Mouse (Mus musculus) c-Kit-negative CD71-positive TER-119-positive erythroid progenitor cells, embryonic 14.5 days (primary cell): ENCODE data around the gene Lhfpl4.

Source experiments
- DNase-seq: peaks from one replicate; pipeline ENCODE4 v3.0.0-alpha.2; 2013; ENCODE audit warnings: low read depth, low spot score

Gene Lhfpl4

GRCm38 (mm10) chr6:113169852-113170251 lies 25.3 kb downstream of the Lhfpl4 start:
- no peak for DNase-seq

GRCm38 (mm10) chr6:113168316-113168975 lies 26.7 kb downstream of the Lhfpl4 start:
- DNase-seq = no peak

- DNase-seq = no peak
These were observed 28.4 kb downstream of the Lhfpl4 start for GRCm38 (mm10) chr6:113166661-113167251.

GRCm38 (mm10) chr6:113163513-113163912 lies 31.7 kb downstream of the Lhfpl4 start:
- no peak for DNase-seq

- DNase-seq = no peak
These were observed 33.2 kb downstream of the Lhfpl4 start for GRCm38 (mm10) chr6:113161982-113162381.

- no peak for DNase-seq
These were observed 35.1 kb downstream of the Lhfpl4 start for GRCm38 (mm10) chr6:113160106-113160505.

GRCm38 (mm10) chr6:113156064-113156463 lies 39.1 kb downstream of the Lhfpl4 start:
- no peak for DNase-seq

GRCm38 (mm10) chr6:113154886-113155285 lies 40.3 kb downstream of the Lhfpl4 start:
- no peak for DNase-seq

GRCm38 (mm10) chr6:113154071-113154470 lies 41.1 kb downstream of the Lhfpl4 start:
- no peak for DNase-seq

- DNase-seq = no peak
These were observed 49.9 kb downstream of the Lhfpl4 start for GRCm38 (mm10) chr6:113145249-113145648.

GRCm38 (mm10) chr6:113144764-113145163 lies 50.4 kb downstream of the Lhfpl4 start:
- no peak for DNase-seq

GRCm38 (mm10) chr6:113141389-113142094 lies 53.6 kb downstream of the Lhfpl4 start:
- no peak for DNase-seq

- DNase-seq = no peak
These were observed 61.8 kb downstream of the Lhfpl4 start for GRCm38 (mm10) chr6:113133360-113133759.

- DNase-seq = no peak
These were observed 74.4 kb downstream of the Lhfpl4 start for GRCm38 (mm10) chr6:113120806-113121205.
